Mouse (Mus musculus) gastrocnemius, adult 2 months (tissue): ENCODE data around the gene Myg1. TPM values are rescaled to one million over a fixed set of nuclear protein-coding genes. Genes with fewer than 3 reads are reported as not detected.
"Not testable (repeated sequence)": the region's sequence is repeated elsewhere in the genome, so short reads cannot be mapped to it uniquely, and the experiment has no call there.

ENCODE experiments used
- DNase-seq: peaks from one replicate; pipeline ENCODE4 v3.0.0; 2022
- H3K27ac ChIP-seq: fragments of 200-600 bp; 2 replicates; pipeline ENCODE4 v1.8.1; 2022; ENCODE audit warnings: mild to moderate bottlenecking
- H3K4me3 ChIP-seq: fragments of 200-600 bp; 2 replicates; pipeline ENCODE4 v1.8.1; 2022; ENCODE audit warnings: mild to moderate bottlenecking, moderate library complexity
- CTCF ChIP-seq: fragments of 200-600 bp; IDR thresholded peaks from 2 replicates; pipeline ENCODE4 v1.8.1; 2022; ENCODE audit warnings: antibody characterized with exemption, mild to moderate bottlenecking, moderate library complexity
- intact Hi-C: fragments of 180-260 bp; cut with DNase I; formaldehyde crosslinking; loops from one replicate; pipeline ENCODE4 v1.15.1; 2025
- total RNA-seq, 2 experiments: library from RNA; stranded (reverse); gene quantifications; 2 replicates each; pipeline ENCODE4 v1.2.3; 2021

The Myg1 gene
- total RNA-seq, 2 experiments from 2014 or later = 15.6 to 16.0 TPM

GRCm38 (mm10) chr15:102316263-102316662 is 15.2 kb upstream of the Myg1 start:
- Histone ChIP-seq H3K27ac (peak overlapping the region; percentile 61; the same call in 1 of the 2 replicates), H3K4me3 (peak overlapping the region; percentile 34; the same call in 1 of the 2 replicates)
- intact Hi-C loops = loop anchor here (1.0 to 2.0 kb wide), 2 partner anchors 27 to 77 kb away; no protein-coding TSS in a partner anchor
- peak; percentile 70 for DNase-seq
- TF ChIP-seq CTCF = peak; percentile 85

GRCm38 (mm10) chr15:102324654-102325473 is 6.6 kb upstream of the Myg1 start:
- peak overlapping the region; percentile 73 for H3K4me3 ChIP-seq
- intact Hi-C loops = no loop called here
- TF ChIP-seq CTCF = peak; percentile 13
- H3K27ac ChIP-seq = peak overlapping the region; percentile 84
- DNase-seq = no peak

GRCm38 (mm10) chr15:102326022-102326576 is 5.4 kb upstream of the Myg1 start, which contains the start of gene Pfdn5:
Gene Pfdn5 (plus strand): TSS chr15:102326116.
- Histone ChIP-seq H3K4me3 (peak within 1 kb of the TSS; percentile 89), H3K27ac (peak within 1 kb of the TSS; percentile 89)
- peak; percentile 64 for TF ChIP-seq CTCF
- intact Hi-C loops = no loop called here
- DNase-seq = peak; percentile 91

- intact Hi-C loops = no loop called here
- Histone ChIP-seq H3K27ac (peak overlapping the region; percentile 89), H3K4me3 (peak overlapping the region; percentile 89)
- no peak for TF ChIP-seq CTCF
- no peak for DNase-seq
Observed at GRCm38 (mm10) chr15:102326892-102327291, 4.6 kb upstream of the Myg1 start.

- TF ChIP-seq CTCF = no peak
- intact Hi-C loops = no loop called here
- no peak overlapping the region for H3K27ac ChIP-seq
- DNase-seq = no peak
- no peak overlapping the region for H3K4me3 ChIP-seq
Observed at GRCm38 (mm10) chr15:102335254-102335653, 3.7 kb downstream of the Myg1 start.

GRCm38 (mm10) chr15:102335925-102336324 is 4.4 kb downstream of the Myg1 start:
- peak; percentile 7; the same call in 1 of the 2 replicates for TF ChIP-seq CTCF
- DNase-seq, intact Hi-C loops, H3K27ac ChIP-seq, H3K4me3 ChIP-seq: not testable (repeated sequence)

- no peak overlapping the region for H3K4me3 ChIP-seq
- intact Hi-C loops = no loop called here
- no peak for DNase-seq
- no peak overlapping the region for H3K27ac ChIP-seq
- TF ChIP-seq CTCF = no peak
Observed at GRCm38 (mm10) chr15:102336946-102337345, 5.4 kb downstream of the Myg1 start.

GRCm38 (mm10) chr15:102339612-102340011 is 8.1 kb downstream of the Myg1 start:
- intact Hi-C loops = loop anchor here (5.0 kb wide), 2 partner anchors 38 to 103 kb away; no protein-coding TSS in a partner anchor
- no peak overlapping the region for H3K4me3 ChIP-seq
- no peak for TF ChIP-seq CTCF
- H3K27ac ChIP-seq = no peak overlapping the region
- no peak for DNase-seq

GRCm38 (mm10) chr15:102341580-102341979 is 10.1 kb downstream of the Myg1 start:
- peak; percentile 82 for TF ChIP-seq CTCF
- intact Hi-C loops = loop anchor here (5.0 kb wide), 2 partner anchors 36 to 101 kb away; no protein-coding TSS in a partner anchor
- Histone ChIP-seq H3K27ac (no peak overlapping the region), H3K4me3 (no peak overlapping the region)
- DNase-seq = peak; percentile 40

- no peak overlapping the region for H3K4me3 ChIP-seq
- intact Hi-C loops = loop anchor here (5.0 kb wide), 2 partner anchors 33 to 98 kb away; no protein-coding TSS in a partner anchor
- no peak overlapping the region for H3K27ac ChIP-seq
- DNase-seq = no peak
- TF ChIP-seq CTCF = no peak
Observed at GRCm38 (mm10) chr15:102344490-102344889, 13.0 kb downstream of the Myg1 start.

- no peak for DNase-seq
- intact Hi-C loops = no loop called here
- TF ChIP-seq CTCF = no peak
- no peak overlapping the region for H3K4me3 ChIP-seq
- no peak overlapping the region for H3K27ac ChIP-seq
Observed at GRCm38 (mm10) chr15:102346444-102346843, 14.9 kb downstream of the Myg1 start.

- peak within 1 kb of the TSS; percentile 81 for H3K4me3 ChIP-seq
- H3K27ac ChIP-seq = peak within 1 kb of the TSS; percentile 93
- TF ChIP-seq CTCF = peak; percentile 95
- intact Hi-C loops = no loop called here
- DNase-seq = peak; percentile 96
Observed at GRCm38 (mm10) chr15:102350138-102350941, 18.8 kb downstream of the Myg1 start, which contains the start of gene Aaas. Gene Aaas (minus strand): TSS chr15:102350771.

- DNase-seq = no peak
- H3K4me3 ChIP-seq = peak overlapping the region; percentile 81
- intact Hi-C loops = no loop called here
- no peak for TF ChIP-seq CTCF
- H3K27ac ChIP-seq = peak overlapping the region; percentile 93
Observed at GRCm38 (mm10) chr15:102350942-102351291, 19.4 kb downstream of the Myg1 start.
